Mouse (Mus musculus) CH12F3 (cell line): ENCODE results near the gene Kdm5b.

ENCODE experiments used
- in situ Hi-C: fragments of 300-500 bp; cut with MboI; formaldehyde crosslinking; loops from 2 replicates; pipeline ENCODE4 v1.14.3; 2020; ENCODE audit warnings: low sequenced_read_pairs

Kdm5b gene

DNA sequence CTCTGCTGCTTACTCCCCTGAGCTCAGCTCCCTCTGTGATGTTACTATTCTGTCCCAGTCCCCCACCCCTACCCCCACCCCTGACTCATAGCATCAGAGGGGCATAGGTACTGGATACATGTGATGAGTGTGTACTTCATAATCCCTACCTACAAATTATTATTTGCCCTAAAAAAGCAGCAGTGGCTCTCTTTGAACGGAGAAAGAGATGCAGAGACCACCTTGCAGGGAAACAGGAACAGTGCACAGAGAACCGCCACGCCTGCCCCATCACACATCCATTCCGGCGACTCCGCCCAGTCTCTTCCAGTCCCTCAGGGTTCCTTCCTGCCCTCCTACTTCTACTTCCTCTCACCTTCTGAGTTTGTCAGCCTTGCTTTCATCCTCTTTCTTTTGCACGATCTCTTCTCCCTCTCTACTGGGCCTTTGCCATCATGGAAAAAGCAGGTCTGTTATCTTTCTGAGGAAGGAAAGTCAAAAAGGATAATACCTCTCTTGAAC, 10.3 kb upstream of the Kdm5b start, which contains the start of gene Mgat4e:
Gene Mgat4e, minus strand, starts transcription at position 51 of the 501 bp plus-strand sequence.
- in situ Hi-C loops, result no loop called here

DNA sequence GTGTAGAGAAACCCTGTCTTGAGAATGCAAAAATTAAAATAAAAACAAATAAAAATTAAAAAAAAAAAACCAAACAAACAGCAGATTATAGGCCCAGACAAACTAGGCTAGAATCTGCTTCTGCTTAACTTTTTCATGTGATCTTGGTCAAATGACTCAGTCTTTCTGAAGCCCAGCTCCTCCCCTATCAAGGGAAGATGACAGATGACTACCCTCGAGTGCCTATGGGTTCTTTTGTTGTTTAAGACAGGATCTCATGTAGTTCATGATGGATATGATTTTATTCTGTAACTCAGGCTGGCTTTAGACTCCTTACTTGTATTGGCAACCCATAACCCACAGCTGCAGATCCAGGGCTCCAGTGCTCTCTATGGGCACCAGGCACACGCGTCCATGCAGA, 8.1 kb upstream of the Kdm5b start:
- in situ Hi-C loops, result no loop called here

DNA sequence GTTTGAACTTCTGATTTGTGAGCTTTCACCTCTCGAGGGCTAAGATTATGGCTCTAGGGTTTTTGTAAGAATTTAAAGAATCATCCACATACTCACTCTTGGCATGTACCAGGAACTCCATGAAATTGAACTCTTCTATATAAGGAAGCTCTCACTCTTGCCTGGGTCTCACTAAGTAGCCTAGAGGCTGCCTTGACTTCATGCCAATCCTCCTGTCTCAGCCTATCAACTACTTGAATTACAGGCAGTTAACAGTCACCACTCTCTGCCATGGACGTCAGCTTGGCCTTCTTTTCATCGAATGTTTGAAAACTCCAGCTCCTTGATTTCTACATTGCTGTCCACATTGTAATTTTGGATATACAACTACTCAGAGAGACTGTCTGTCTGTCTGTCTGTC, 7.6 kb upstream of the Kdm5b start:
- in situ Hi-C loops, result no loop called here

DNA sequence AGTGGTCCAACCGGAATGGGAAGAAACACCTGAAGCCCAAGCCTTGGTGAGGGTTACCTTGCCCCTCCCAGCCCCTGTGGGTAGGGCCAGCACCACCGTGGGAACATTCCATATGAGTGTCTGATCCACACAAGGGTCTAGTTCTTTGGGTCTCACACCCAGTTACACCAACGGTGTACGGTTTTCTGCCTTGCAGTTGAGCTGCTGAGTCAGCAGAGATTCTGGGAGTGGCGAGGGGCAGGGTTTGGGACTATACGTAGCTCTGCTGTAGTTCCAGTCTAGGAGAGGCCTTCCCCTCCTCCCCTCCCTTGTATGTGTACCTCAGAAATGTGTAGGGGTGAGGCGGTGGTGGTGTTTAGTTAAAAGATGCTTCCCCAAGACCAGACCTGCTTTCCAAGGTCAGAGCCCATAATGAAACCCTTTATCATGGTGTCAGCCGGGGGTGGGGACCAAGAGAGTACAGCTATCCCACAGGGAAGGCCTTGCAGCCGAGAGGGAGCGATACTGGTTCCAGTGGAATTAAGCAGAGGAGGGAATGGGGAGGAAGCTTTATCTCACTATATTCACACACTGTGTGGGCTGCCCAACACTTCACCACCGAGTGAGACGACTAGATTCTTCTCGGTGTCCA, 4.6 kb upstream of the Kdm5b start:
- in situ Hi-C loops, result no loop called here

DNA sequence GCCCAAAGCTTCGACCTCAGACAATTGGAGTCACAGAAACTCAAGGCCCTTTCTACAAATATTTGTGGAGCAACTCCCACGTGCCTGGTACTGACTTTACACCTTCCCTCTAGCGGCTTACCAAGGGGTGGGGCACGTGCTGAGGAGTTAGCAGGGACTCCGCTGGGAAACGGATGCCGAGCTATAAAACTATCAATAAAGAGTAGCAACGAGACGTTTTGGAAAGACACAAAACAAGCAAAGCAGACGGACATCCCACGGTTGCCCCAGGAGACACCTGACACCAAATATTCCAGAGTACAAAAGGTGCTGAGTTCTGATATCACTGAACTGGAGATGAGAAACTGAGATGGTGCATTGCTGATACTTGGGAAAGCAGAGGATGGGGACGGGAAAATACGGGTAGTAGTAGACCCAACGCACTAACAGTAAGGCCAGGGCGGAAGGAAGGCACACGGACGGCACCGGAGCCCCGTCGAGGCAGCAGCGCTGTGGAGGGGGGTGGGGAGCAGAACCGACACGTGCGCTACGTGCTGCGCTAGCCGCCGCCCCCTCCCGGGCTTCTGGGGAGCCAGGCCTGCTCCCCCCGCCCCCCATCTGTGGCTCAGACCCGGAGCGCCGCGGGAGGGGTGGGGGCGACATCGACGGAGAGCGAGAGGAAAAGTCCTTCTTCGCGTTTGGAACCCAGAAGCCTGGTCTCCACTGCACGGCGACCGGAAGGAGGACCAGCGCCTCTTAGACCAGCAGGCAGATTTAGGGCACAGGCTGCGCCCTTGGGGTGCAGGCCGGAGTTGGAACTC, 3.9 kb upstream of the Kdm5b start:
- in situ Hi-C loops, result no loop called here

DNA sequence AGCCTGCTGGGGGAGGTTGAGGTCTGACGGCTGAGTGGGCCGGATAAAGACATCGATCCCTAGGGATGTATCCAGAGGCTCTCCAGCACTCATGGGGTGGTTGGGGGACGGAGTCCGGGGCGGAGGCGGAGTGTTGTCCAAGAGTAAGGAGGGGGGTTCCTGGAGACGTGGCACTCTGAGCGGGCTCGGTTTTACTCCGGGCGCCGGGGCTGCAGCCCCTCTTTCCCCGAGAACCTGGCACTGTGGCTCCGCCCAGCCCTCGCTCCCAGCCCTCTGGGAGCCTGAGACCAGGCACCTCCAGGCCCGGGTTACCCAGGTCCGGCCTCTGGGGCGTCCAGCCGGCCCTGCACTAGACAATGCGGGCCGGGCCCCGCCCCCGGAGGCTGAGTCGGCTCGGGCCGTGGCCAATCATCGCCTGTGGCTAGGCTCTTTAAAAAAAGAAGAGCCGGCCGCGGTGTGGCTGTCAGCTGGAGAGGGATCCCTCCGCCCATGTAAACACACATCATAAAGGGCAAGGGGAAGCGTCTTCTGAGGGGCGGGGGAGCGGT, 3.2 kb upstream of the Kdm5b start:
- in situ Hi-C loops, result no loop called here

DNA sequence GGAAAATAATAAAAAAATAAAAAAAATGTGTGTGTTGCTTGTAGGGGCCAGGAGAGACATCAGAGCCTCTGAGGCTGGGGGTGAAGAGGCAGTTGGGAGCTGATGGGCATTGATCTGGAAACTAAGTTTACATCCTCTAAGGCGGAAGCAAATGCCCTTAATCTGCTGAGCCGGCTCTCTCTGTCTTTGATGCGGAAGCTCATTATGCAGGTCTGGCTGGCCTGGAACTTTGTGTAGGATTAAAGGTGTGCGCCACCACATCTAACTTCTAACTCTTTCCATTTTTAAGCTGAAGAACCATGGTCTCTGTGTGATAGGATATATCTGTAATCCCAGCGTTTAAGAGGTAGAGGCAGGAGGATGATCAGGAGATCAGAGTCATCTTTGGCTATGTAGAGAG, 1.5 kb upstream of the Kdm5b start:
- in situ Hi-C loops, result no loop called here

DNA sequence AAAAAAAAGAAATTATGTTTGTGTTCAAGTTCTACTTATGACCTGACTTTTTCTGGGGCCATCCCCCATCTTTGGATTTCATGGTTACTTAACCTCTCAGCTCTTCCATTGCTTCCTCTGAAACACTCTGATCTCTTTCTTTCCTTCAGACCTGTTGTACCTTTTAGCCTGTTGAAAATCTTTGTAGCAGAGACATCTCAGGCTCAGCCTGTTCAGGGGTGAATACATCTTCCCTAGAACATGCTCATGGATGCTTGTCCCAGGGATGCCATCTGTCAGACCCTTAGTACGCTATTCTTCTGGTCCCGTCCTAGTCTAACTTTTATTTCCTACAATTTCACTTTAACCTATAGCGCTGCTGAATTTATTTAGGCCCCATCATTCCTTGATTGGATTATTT, 745 bp upstream of the Kdm5b start:
- in situ Hi-C loops, result no loop called here

DNA sequence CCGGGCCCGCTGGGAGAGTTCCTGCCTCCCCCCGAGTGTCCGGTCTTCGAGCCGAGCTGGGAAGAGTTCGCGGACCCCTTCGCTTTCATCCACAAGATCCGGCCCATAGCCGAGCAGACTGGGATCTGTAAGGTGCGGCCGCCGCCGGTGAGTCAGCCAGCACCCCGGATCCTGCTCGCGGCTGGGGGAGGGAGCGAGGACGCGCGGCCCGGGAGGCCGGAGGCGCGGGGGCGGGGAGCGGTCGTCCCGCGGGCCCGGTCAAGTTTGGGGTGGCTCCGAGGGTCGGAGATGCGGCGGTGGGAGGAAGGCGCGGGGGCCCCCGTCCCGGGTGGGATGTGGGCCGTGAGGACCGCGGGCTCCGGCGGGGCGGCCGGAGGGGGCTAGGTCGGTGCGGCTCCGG, 425 bp downstream of the Kdm5b start:
- in situ Hi-C loops, result no loop called here

DNA sequence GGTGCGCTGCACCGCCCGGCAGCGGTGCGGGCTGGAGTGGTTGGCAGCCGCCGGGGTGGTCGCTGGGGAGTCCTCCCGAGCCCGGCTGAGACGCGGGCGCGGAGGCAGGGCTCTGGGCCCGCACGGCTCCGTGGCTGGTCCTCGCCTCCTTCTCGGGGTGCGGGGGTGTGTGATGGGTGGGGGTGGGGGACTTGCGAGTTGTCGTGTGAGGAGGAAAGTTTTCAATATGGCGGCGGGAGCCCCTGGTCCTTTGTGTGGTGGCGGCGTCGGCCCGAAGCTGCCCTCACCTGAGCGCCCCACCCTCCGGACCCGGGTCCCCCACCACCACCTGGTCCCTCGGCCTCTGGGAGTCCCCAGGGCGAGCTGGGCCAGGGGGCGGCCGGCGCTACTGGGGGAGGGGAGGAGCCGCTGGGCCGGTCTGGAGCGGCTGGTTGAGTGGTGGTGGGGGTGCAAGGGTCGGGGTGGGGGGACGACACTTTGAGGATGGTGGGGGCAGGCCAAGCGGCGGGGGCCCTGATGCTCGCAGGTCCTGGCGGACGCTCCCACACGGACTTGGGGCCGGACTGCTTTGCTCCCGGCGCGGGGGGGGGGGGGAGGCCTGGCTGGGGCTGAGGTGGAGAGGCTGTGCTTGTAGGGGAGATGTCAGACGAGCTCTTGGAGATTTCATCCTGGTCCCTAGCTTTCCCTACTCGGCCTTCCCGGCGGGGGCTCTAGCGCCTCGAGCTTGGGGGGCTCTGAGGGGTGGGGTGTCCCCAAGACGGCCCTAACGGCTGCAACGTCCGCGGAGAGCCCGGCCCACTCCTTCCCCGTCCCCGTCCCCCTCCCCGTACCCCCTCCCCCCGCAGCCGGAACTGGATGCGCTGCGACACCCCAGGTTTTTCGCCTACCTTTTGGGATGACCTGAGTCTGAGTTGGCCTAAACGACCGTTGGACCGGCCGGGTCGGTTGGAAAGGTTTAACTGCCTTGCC, 1.1 kb downstream of the Kdm5b start:
- in situ Hi-C loops, result no loop called here

DNA sequence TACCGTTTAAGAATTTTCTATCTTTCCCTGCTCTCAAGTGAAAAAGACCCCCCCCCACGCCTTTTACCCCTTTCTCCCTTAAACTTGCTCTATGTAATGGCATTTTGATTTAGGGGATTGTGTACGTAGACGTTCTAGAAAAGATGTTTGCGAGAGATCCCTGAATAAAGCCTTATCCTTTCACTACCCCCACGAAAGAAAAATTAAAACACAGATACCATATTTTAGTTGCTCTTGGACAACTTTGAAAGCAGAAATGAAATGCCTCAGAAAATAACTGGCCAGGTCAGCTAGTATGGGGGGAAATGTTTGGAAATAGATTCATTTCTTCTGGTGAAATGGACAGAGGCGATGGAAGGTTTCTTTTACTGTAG, 1.8 kb downstream of the Kdm5b start:
- in situ Hi-C loops, result no loop called here

DNA sequence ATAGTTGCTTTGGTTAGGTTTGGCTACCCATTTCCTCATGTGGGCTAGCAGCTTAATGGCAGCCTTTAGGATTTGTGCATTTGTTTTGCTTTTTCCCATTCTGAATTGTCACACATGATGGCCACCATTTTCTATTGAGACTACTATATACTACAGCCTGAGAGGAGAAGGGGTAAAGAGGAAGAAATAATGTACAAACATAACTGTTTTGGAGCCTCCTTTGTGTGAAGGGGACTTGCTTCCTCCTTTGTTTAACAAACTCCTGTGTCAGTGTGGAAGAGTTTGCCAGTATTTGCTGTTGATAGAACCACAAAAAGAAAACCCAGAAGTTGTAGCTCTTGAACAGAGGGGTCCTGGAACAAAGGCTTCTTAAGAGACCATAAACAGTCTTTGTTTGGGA, 2.5 kb downstream of the Kdm5b start:
- in situ Hi-C loops, result no loop called here

DNA sequence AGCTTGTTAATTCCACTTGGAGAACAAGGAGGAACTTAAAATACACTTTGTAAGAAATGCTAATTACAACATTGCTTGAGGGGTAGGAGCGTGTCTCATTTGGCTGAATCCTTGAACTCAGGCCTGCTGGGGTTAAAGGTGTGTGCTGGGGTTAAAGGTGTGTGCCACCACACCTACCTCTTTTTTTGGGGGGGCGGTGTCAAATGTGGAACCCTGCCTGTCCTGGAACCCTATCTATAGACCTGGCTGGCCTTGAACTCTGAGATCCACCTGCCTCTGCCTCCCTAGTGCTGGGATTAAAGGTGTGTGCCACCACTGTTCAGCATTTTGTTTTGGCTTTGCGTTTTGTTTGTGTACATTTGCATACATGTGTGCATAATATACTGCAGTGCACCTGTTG, 3.8 kb downstream of the Kdm5b start:
- in situ Hi-C loops, result no loop called here

DNA sequence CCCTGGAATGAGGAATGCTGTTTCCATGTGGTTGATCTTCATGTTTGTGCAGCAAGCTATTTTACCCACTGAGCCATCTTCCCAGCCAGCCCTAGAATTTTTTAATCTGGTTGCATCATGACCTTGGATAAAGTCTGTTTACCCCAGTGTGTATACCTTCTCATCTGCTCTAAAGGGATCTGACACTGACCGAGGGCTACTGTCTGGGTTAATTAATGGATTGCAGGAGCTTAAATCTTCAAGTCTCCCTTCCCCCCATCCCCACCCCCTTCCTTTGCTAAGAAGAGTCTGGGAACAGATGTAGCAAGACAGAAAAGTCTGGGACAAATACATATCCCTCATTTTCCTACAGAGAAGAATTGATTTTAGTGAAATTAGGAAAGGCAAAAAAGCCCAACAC, 7.5 kb downstream of the Kdm5b start:
- in situ Hi-C loops, result no loop called here

DNA sequence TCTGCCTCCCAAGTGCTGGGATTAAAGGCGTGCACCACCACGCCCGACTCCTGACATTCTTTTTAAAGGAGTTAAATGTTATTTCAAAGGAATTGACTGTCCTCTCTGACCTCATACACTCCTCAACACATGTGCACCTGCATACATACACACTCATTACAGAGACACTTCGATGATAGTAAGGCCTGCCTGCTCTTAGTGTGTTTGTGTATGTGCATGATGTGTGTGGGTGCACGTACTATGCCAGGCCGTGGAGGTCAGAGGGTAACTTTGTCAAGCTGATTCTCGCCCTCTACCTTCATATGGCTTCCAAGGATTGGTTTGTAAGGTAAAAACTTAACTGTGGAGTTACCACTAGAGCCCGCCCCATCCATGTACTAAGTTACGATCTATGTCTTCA, 10.2 kb downstream of the Kdm5b start:
- in situ Hi-C loops, result no loop called here

DNA sequence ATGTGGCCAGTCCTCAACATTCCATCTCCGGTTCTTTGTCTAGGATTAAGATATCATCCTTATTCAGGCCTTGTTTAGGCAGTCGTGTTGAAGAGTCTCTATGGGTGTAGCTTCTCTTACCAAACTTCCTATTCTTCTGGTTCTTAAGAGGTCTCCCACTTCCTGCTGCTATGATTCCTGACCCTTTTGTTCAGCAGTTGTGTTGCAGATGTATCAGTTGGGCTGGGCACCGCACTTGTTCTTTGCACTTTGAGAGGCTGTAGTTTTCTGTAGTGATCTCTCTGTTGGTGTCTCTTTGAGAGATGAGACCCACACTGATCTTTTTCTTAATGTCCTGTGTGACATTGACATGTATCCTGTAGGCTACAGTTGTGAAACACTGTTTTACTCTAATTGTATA, 10.7 kb downstream of the Kdm5b start:
- in situ Hi-C loops, result no loop called here

DNA sequence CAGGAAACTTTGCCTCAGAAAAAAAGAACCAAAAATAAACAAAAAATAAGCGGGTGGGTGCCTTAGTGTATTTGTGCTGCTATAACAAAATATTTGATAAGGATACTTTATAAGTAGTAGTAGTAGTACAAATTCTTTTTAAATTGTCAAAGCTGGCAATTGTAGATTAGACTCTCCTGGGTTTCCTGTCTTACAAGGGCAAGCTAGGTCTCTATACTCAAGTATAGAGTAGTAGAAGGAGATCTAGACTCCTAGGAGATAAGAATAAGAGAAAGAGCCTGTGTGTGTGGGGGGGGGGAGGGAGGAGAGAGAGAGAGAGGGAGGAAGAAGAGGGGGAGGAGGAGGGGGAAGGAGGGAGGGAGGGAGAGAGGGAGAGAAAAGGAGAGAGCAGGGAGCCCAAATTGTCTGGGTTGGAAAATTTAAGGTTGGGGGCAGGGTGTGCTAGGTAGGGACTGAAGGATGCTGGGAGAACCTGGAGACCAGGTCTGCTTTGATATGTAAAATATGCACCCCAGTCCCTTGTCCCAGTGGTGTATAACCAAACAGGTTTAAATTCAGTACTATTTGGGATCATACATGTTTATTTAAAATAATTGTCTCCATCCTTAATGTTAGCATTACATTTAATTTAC, 13.4 kb downstream of the Kdm5b start:
- in situ Hi-C loops, result no loop called here

DNA sequence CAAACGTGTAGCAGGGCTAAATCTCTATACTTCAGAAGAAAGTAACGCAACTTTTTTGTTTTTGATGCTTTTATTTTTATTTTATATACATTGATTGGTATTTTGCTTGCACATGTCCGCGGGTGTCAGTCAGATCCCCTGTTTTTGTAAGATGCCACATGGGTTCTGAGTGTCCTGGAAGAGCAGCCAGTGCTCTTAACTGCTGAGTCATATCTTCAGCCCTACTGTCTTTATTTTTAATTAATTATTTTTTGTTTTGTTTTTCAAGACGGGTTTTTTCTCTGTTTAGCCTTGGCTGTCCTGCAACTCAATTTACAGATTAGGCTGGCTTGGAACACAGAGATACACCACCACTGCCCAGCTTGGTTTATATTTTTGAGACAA, 14.0 kb downstream of the Kdm5b start:
- in situ Hi-C loops, result no loop called here

DNA sequence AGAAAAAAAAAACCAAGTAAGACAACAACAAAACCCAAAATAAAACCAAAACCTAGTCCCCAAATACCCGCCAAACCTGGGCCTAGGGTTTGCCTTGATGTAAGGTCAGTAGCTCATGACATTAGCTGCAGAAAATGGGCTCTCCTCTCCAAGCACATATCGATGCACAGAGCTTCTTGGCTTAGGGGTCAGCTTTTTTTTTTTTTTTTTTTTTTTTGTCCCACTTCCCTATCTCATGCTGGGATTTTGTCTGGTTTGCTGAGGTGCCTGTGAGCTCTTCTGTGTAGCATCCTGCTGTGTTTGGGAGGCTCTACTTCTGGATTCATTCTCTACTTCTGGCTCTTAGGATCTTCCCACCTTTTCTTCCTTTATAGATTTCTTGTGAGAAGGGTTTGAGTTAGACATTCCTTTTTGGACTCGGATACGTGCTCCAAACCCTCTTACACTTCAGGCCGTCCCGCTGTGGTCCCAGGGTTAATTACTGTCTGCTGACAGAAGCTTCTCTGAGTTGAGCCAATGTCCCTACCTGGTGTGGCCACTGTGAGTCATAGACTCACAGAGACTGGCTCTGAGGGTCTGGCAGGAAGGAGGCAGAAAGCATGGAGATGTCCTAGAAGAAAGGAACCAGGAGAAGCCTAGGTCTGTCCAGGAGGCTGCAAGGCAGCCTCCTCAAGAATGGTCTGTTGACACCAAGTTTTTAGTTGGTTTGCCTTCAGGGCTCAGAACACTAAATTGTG, 17.6 kb downstream of the Kdm5b start:
- in situ Hi-C loops, result no loop called here

DNA sequence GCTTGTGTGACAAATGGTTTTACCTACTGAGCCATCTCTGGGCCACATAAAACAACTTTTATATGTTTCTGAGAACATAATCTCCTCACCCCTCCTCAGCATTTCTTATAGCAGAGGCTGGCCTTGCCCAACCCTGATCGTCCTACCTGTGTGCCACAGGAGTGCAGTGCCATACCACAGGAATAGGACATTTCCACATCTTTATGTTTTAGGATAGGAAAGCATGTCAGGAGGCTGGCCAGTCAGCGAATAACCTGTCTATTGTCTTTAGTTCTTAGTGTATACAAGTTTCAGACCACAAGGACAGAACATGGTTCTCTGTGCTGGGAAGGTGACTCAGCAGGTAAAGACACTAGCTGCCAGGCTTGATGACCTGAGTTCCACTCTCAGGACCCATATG, 20.8 kb downstream of the Kdm5b start:
- in situ Hi-C loops, result no loop called here
